Mouse (Mus musculus) cerebellum, postnatal 4 days (tissue): Measurements from ENCODE around the gene Palmd.

Experiments
- DNase-seq, 2 experiments: peaks; one replicate each; pipeline ENCODE4 v3.0.0; 2022; ENCODE audit warnings: low spot score in 2 of 2, mixed read lengths in 1 of 2

Palmd gene

DNA sequence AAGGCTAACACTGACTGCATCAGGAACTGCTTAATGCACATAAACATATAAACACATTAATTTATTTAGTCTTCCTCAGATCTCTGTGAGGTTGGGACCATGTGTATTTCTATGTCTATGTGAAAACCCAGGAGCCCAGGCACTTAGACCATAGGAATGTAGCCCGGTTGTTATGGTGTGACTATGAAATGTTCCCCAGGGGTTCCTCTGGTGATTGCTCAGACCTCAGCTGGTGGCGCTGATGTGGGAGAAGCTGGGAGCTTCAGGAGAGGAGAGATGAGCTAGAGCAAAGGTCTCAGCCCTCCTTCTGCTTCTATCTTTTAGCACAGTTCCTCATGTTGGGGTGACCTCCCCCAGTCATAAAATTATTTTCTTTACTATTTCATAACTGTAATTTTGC, 8.4 kb downstream of the Palmd start:
- DNase-seq = no peak

- DNase-seq = no peak
Observed at GRCm38 (mm10) chr3:116955061-116955460, 13.7 kb downstream of the Palmd start.

DNA sequence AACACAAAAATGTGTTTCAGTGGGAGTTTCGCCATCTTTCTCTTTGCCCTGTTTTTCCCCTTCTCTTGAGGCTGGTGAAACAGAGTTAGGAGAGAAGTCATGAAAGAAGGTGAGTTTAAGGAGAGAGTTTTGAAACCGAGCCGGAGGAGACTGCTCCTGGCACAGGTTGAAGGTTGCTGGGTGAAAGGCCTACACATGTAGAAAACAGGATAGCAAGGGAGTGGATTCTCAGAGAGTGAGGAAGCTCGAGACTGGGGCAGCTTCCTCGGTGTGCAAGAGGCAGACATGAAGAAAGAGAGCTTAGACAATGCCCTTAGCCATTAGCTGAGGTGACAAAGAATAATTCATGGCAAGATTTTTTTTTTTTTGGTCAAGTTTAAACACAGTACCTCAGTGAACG, 15.4 kb downstream of the Palmd start:
- no peak for DNase-seq

GRCm38 (mm10) chr3:116952242-116952899, 16.4 kb downstream of the Palmd start:
- DNase-seq = no peak

DNA sequence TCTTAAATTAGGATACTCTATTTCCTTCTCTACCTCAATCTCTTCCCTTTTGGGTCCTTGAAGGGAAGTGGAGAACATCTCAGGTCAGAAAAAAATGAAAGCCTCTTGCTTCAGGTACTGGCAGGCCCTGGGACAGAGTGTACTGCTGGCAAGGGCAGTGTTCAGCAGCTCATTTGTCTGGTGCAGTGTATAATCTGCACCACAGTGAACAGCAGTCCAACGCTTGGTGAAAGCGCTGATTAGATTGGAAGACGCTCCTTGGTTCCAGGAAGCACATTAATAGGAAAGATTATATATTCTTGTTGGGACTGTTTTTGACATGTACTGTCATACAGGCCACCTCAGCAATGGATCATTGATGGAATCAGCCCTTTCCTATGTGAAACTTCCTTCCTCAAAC, 17.3 kb downstream of the Palmd start:
- no peak for DNase-seq

DNA sequence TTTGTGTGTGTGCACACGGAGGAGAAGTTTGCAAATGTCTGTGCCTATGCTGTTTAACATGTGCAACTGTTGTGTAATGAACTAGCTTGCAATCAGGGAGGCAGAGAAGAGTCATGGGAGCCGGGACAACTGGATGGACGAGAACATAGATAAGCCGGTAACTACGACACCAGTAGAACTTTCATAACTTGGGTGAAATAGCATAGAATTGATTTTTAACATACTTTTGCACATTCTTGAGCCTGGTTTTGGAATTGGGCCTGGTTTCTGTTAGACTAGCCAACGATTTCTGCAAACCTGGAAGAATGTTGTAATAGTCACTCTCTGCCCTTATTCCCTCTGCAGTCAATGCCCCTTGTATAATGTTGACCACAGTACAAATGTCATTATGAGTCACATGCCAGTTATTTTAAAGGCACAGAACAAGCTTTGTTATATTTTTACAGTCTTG, 18.1 kb downstream of the Palmd start:
- no peak for DNase-seq

DNA sequence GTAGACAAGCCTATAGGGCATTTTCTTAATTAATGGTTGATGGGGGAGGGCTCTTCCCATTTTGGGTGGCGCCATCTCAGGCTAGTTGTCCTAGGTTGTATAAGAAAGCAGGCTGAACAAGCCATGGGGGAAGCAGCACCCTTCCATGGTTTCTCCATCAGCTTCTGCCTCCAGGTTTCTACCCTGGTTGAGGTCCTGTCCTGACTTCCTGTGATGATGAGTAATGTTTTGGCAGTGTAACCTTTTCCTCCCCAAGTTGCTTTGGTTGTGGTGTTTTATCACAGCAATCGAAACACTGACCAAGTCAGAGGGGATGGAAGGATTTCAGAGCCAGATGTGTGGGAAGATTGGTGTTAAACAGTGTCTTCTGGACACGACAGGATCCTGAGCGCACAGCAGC, 22.3 kb downstream of the Palmd start:
- DNase-seq = no peak

DNA sequence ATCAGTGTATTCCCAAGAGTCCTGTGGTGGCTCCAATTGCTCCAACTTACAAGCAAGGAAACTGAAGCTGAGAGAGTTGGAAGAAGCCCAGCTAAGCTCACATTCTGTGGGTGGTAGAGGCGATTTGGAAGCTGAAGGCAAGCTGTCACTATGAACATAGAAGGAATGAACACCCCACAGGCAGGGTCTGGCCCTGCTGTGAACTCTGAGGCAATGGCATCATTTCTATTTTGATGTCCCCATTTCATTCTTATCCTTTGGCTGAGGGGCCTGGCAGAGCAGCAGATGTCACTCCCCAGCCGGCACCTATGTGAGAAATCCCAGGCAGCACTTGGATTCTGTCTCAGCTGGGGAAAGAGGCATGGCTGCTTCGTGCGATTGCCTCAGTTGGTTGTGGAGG, 25.4 kb downstream of the Palmd start:
- no peak for DNase-seq

DNA sequence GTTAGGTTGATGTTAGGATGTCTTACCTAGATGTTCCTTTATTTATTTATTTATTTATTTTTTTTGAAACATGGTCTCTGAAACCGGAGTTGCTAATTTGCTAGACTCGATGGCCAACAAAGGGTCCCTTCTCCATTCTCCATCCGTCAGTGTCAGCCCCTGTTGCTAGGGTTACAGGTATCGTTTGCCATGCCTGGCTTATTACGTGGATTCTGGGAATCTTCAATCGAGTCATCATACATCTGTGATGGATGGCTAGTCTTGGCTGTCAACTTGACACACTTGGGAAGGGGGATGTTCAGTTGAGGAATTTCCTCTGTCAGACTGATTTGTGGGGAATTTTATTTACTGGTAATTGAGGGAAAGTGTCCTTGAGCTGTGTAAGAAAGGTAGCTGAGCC, 26.0 kb downstream of the Palmd start:
- no peak for DNase-seq

DNA sequence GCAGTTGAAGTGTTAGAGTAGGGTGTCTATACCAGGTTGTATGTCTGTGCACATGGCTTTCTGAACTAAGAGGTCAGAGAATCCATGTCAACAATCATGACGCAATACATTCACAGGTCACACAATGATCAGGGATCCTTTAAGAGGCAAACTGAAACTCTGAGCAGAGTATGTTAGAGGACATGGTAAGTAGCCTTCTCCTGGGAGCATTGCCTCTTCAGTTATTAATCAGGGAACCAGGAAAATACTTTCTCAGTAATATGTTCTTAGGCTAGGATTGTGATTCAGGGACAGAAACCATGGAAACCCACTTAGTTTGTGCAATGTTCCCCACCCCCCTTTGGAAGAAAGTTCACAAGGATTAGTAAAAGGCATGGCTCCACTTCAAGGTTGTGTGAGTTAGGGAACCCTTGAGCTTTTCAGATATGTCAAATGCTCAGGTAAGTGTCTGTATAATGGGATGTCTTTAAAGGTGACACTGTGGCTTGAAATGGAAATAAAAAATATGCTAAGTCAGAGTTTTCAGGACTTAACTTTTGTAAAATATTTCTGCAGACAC, 27.1 kb downstream of the Palmd start:
- no peak for DNase-seq

DNA sequence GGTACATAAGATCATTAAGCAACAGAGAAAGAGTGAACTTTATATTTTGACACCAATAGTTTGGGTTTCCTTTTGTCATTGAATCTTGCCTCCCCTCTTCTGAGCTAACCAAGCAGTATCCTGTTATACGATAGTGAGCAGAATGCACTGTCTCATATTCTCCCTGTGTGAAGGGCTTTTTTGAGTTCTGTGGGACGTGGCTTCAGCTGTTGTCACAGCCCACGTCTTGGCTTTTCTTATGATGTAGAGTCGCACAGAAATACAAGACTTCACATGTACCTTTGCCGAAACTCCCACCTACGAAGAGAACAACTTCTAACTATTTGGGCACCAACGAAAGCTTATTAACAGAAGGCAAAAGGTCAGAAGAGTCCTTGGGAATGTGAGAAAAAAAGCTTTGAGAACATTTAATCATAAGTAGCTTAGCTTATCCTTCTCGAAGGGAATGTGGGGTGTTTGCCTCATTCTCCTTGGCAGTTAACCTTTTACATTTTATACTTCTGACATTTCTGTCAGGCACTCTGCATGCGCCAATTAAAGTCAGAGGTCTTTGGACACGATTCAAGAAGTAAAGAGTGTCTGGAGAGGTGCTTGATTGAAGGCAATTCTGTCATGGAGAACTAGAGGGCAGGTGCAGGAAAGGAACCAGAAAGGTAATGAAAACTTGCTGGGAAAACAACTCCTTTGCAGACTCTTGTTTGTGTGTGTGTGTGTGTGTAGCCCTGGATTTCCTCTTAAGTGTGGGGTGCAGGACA, 27.8 kb downstream of the Palmd start:
- no peak for DNase-seq

DNA sequence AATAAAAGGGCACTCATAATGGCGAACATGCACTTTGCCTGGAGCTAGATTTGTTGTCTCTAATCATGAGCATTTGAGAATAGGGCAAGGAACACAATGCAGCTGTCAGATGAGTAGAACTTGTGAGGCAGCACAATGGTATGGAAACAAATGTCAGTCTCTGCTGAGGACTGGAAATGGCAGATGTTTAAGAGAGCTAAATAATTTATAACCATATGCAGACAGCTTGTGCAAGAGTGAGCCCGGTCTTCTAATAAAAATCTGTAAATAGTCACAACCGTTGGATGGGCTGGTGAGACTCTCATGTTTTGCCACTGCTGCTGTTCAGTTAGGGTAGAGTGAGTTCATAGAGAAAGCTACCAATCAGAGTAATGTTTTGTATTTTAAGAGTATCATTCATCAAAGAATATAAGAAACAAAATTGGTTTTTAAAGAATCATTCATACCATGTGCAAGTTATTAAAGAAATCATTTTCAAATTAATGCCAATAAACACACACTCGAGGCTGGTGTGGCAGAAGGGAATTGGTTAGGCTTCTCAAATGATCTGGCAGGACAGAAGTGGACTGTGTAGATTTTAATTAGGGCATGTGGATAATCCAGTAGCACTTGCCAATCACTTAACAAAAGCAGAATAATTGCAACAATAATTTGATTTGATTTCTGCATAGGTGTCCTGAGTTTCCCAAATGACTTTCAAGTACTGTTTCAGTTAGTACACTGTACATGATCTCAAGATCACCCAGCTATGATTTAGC, 31.7 kb downstream of the Palmd start:
- no peak for DNase-seq

- no peak for DNase-seq
Observed at GRCm38 (mm10) chr3:116933158-116933557, 35.6 kb downstream of the Palmd start.

- DNase-seq = peak in 1 of 2 experiments; percentile 32
Observed at GRCm38 (mm10) chr3:116928994-116929393, 39.8 kb downstream of the Palmd start.

- no peak for DNase-seq
Observed at GRCm38 (mm10) chr3:116923042-116923441, 45.7 kb downstream of the Palmd start.

DNA sequence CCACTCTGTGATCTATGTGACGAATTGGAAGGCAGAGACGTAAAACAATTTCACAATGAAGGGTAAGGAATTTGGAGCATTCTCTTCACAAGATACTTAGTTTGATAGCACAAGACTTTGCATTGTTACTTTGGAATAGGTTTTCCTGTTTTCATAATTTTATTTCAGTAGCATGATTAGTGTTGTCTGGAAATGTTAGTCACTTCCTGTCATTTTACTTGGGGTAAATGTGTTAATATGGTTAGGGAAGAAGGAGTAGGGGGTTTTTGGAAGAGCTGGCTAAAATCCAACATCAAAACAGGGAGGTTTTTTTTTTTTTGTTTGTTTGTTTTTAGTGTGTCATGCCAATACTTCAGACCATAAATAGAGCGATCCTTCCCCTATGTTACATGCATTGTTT, 47.3 kb downstream of the Palmd start:
- no peak for DNase-seq

- no peak for DNase-seq
Observed at GRCm38 (mm10) chr3:116917016-116917415, 51.8 kb downstream of the Palmd start.

DNA sequence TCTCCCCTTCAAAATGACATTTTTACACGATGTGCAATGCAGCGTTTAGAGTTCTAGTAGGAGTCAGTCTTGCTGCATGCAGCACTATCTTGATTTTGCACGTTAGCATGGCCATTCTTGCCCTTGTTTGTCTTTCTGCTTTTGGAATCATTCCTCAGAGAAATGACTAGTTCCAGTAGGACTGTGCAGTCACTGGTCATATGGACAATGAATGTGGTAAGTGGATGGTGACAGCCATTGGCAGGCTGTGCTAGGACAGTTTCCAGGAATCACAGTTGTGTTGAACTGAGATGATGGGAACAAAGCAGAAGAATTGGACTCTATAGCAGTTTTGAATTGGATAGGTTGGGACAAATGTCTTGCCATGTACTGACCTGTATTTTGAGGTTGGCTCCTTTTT, 53.9 kb downstream of the Palmd start:
- DNase-seq = no peak

- DNase-seq = no peak
Observed at GRCm38 (mm10) chr3:116914374-116914773, 54.4 kb downstream of the Palmd start.

DNA sequence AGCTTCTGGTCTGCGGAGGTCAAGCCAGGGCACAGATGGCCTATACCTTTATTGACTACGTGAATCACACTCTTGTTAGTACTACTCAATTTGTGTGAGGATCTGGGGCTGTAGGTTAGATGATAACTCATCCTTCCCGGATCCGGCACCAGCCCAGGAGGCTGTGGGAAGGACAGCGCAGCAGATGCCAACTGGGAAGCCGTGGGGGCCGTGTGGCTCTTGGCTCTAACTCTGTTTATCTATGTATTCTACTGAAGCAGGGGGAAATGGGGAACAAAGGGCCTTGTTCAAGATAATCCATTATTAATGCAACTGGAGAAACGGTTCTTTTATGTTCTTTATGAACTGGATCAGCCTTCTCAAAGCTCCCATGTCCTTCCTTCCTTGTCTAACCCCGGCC, 62.2 kb downstream of the Palmd start:
- DNase-seq = no peak

DNA sequence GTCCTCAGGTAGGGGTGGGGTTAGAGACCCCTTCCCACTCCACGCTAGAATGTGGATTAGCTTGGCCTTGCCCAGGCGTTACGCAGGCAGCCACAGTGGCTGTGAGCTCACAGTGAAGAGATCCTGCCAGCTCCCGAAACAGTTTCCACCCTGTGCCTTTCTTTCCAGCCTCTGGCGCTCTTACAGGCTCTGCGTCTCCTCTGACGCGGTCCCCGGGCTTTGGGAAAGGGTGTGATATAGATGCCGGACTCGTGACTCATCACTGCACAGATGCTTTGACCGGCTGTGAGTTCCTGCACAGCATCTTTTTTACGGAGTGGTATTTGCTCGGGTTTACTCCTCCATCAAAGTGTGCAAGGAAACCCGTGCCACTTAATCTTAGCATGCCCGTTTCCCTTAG, 62.9 kb downstream of the Palmd start:
- DNase-seq = no peak

- peak; percentile 70 to 81 for DNase-seq
Observed at GRCm38 (mm10) chr3:116904158-116904557, 64.6 kb downstream of the Palmd start.
